Mouse (Mus musculus): Measurements from ENCODE around the gene Ovol1. TPM values are rescaled to one million over a fixed set of nuclear protein-coding genes. Genes with fewer than 3 reads are reported as not detected.

The Ovol1 gene
- polyA plus RNA-seq (2012; ENCODE audit: insufficient read depth, low replicate concordance), result not detected in 2 replicates

DNA sequence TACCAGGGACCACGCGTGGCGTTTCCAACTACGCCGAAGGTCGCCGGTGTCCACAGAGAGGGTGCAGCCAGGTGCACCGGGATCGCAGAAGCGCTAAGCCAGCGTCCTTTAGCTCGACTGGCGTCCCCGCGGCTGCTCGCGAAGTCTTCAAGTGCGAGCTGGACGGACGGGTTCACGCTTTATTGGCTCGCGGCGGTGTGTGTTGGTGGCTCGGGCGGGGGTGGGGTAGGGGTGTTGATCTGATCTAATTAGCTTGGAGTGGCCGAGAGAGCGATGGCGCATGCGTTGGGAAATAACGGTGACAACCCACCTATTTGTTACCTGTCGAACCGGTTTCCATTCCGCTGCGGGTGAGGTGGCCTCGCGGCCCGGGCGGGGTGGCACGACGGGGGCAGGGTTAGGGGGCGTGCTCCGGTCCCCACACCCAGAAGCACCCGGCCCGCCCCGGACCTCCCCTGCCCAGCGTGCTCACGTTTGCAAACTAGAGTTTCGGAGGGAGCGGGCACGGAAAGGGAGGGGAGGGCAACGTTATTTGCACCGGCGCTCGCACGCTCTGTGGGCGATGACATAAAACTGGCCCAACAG is at the start of gene Ovol1:
Gene Ovol1 (minus strand): TSS at position 190 of the 585 bp plus-strand sequence.
- Histone ChIP-seq H3K36me3 (replicated peaks; ENCODE audit: low read length) (no peaks in the 10 kb centered on the region), H3K27me3 (replicated peaks) (peaks cover 100% of the 10 kb centered on the region), H3K4me3 (replicated peaks) (peak within 1 kb of the TSS; percentile 86), H3K9me3 (0 out of 2 replicates have a peak, but pooled peaks cover 3% of the 10 kb centered on the region), H3K4me1 (peaks cover 54% of the 10 kb centered on the region)
- TF ChIP-seq FLI1 (IDR thresholded peaks at IDR 0.05; ENCODE audit: low read length), result no peak
- no peak for TF ChIP-seq GATA1 (IDR thresholded peaks at IDR 0.05; ENCODE audit: borderline replicate concordance, low read length)

- Histone ChIP-seq H3K36me3 (replicated peaks; ENCODE audit: low read length) (peaks cover 43% of the 10 kb centered on the region), H3K27me3 (replicated peaks) (no peaks in the 10 kb centered on the region), H3K4me1 (peaks cover 84% of the 10 kb centered on the region), H3K9me3 (no peaks in the 10 kb centered on the region), H3K4me3 (replicated peaks) (peak within 1 kb of the TSS; percentile 96)
- TF ChIP-seq GATA1 (IDR thresholded peaks at IDR 0.05; ENCODE audit: borderline replicate concordance, low read length) (no peak), FLI1 (IDR thresholded peaks at IDR 0.05; ENCODE audit: low read length) (peak; percentile 86; the same call in 1 of the 2 replicates)
Measured at GRCm38 (mm10) chr19:5609547-5610404, 49.3 kb upstream of the Ovol1 start, which contains the start of gene Kat5. Gene Kat5, minus strand, starts transcription at chr19:5610237.

- H3K36me3 ChIP-seq (replicated peaks; ENCODE audit: low read length), result peaks cover 49% of the 10 kb centered on the region
- TF ChIP-seq FLI1 (IDR thresholded peaks at IDR 0.05; ENCODE audit: low read length) (no peak), GATA1 (IDR thresholded peaks at IDR 0.05; ENCODE audit: borderline replicate concordance, low read length) (no peak)
- peak overlapping the region; percentile 96 for H3K4me3 ChIP-seq (replicated peaks)
- H3K27me3 ChIP-seq (replicated peaks), result no peaks in the 10 kb centered on the region
- H3K9me3 ChIP-seq, result no peaks in the 10 kb centered on the region
- peaks cover 87% of the 10 kb centered on the region for H3K4me1 ChIP-seq
Measured at GRCm38 (mm10) chr19:5609171-5609546, 48.7 kb upstream of the Ovol1 start.

DNA sequence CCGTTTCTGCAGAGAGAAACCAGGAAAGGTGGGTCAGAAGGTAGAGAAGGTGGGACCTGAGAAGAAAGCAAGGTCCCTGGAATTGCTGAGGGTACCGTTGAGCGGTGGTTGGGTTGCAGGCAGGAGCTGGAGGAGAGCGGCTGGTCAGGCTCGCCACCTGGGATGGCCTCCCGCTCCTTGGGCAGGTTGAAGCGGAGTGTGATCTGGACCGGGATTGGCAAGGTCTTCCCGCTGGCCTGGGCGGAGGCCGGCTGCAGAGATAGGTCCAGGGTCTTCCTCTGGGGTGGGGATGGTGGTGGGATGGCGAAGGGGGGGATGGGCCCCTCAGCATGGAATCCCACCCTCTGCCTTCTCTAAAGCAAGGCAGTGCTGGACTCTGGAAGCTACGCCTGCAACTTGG is 48.3 kb upstream of the Ovol1 start:
- Histone ChIP-seq H3K27me3 (replicated peaks) (no peaks in the 10 kb centered on the region), H3K4me3 (replicated peaks) (peak overlapping the region; percentile 96), H3K4me1 (peaks cover 87% of the 10 kb centered on the region), H3K36me3 (replicated peaks; ENCODE audit: low read length) (peaks cover 54% of the 10 kb centered on the region), H3K9me3 (no peaks in the 10 kb centered on the region)
- TF ChIP-seq GATA1 (IDR thresholded peaks at IDR 0.05; ENCODE audit: borderline replicate concordance, low read length) (no peak), FLI1 (IDR thresholded peaks at IDR 0.05; ENCODE audit: low read length) (no peak)

GRCm38 (mm10) chr19:5607705-5608410 is 47.4 kb upstream of the Ovol1 start:
- Histone ChIP-seq H3K36me3 (replicated peaks; ENCODE audit: low read length) (peaks cover 62% of the 10 kb centered on the region), H3K9me3 (no peaks in the 10 kb centered on the region), H3K27me3 (replicated peaks) (no peaks in the 10 kb centered on the region), H3K4me3 (replicated peaks) (no peak overlapping the region), H3K4me1 (peaks cover 87% of the 10 kb centered on the region)
- no peak for TF ChIP-seq FLI1 (IDR thresholded peaks at IDR 0.05; ENCODE audit: low read length)
- TF ChIP-seq GATA1 (IDR thresholded peaks at IDR 0.05; ENCODE audit: borderline replicate concordance, low read length), result no peak

DNA sequence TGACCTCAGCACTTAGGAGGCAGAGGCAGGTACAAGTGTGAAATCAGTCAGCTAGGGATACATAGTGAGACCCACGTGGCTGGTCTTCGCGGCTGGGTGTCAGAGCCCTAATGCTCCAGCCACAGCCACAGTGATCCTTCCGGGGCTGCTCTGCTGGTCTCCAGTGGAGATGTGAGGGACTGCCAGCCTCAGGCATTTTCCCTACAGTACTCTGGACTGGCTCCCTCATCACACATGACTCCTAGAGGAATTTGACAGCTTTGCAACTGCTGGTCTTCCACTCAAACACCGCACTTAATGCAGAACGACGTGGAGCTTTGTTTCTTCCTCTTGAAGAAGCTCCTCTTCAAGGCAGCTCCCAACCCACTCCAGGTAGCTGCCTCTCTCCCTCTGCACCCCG is 45.8 kb upstream of the Ovol1 start:
- no peaks in the 10 kb centered on the region for H3K27me3 ChIP-seq (replicated peaks)
- H3K4me1 ChIP-seq, result peaks cover 90% of the 10 kb centered on the region
- TF ChIP-seq FLI1 (IDR thresholded peaks at IDR 0.05; ENCODE audit: low read length) (no peak), GATA1 (IDR thresholded peaks at IDR 0.05; ENCODE audit: borderline replicate concordance, low read length) (no peak)
- H3K9me3 ChIP-seq, result no peaks in the 10 kb centered on the region
- H3K36me3 ChIP-seq (replicated peaks; ENCODE audit: low read length), result peaks cover 66% of the 10 kb centered on the region
- H3K4me3 ChIP-seq (replicated peaks), result no peak overlapping the region

DNA sequence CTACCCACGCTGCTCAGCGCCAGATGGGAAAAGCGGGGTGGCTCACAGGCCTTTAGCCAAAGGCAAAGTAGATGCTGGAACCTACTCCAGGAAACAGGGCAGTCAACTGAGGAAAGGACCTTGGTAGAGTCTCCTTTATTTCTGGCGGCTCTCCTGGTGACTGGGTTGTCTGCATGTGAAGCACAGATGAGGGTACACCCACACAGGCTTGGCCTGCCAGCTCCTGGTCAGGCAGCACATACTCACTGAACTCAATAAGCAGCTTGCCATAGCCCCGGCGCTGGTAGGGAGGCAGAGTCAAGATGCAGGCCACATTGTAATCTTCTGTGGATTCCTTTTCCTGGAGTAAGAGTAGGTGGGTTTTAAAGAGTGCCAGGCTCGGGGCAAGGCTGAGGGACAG is 44.7 kb upstream of the Ovol1 start:
- peaks cover 66% of the 10 kb centered on the region for H3K36me3 ChIP-seq (replicated peaks; ENCODE audit: low read length)
- H3K9me3 ChIP-seq, result no peaks in the 10 kb centered on the region
- H3K4me3 ChIP-seq (replicated peaks), result no peak overlapping the region
- H3K4me1 ChIP-seq, result peaks cover 87% of the 10 kb centered on the region
- H3K27me3 ChIP-seq (replicated peaks), result no peaks in the 10 kb centered on the region
- no peak for TF ChIP-seq GATA1 (IDR thresholded peaks at IDR 0.05; ENCODE audit: borderline replicate concordance, low read length)

DNA sequence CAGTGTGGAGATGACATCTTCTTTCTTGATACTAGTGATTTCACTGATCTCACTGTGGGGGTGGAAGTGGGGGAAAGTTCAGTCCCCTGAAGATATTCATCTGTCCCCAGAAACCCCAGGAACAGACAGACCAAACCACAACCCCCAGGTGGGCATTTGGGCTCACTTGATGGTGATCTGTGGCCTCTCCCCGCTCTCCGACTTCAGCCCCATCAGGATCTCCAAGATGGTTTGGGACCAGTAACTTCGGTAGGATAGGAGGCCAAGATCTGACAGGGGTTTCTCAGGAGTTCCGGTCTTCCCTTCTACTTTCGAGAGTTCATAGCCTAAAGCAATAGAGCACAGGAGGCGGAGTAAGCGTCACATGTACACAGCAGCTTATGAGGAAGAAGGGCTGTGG is 43.2 kb upstream of the Ovol1 start:
- Histone ChIP-seq H3K4me1 (peaks cover 88% of the 10 kb centered on the region), H3K27me3 (replicated peaks) (no peaks in the 10 kb centered on the region), H3K36me3 (replicated peaks; ENCODE audit: low read length) (peaks cover 62% of the 10 kb centered on the region), H3K4me3 (replicated peaks) (peak overlapping the region; percentile 94), H3K9me3 (no peaks in the 10 kb centered on the region)
- no peak for TF ChIP-seq FLI1 (IDR thresholded peaks at IDR 0.05; ENCODE audit: low read length)
- no peak for TF ChIP-seq GATA1 (IDR thresholded peaks at IDR 0.05; ENCODE audit: borderline replicate concordance, low read length)

GRCm38 (mm10) chr19:5601752-5602541 is 41.5 kb upstream of the Ovol1 start, which contains the start of gene Rnaseh2c:
Gene Rnaseh2c, plus strand, starts transcription at chr19:5601873.
- no peaks in the 10 kb centered on the region for H3K9me3 ChIP-seq
- H3K4me1 ChIP-seq, result peaks cover 82% of the 10 kb centered on the region
- H3K4me3 ChIP-seq (replicated peaks), result peak within 1 kb of the TSS; percentile 94
- H3K27me3 ChIP-seq (replicated peaks), result peaks cover 1% of the 10 kb centered on the region
- TF ChIP-seq FLI1 (IDR thresholded peaks at IDR 0.05; ENCODE audit: low read length) (no peak), GATA1 (IDR thresholded peaks at IDR 0.05; ENCODE audit: borderline replicate concordance, low read length) (no peak)
- peaks cover 45% of the 10 kb centered on the region for H3K36me3 ChIP-seq (replicated peaks; ENCODE audit: low read length)
